Mouse (Mus musculus): ENCODE results near the gene Tanc2. TPM values are rescaled to one million over a fixed set of nuclear protein-coding genes. Genes with fewer than 3 reads are reported as not detected.

Gene Tanc2
- total RNA-seq, 2 experiments from 2014 or later = 17.2 to 18.2 TPM

GRCm38 (mm10) chr11:105835209-105835608, 245.4 kb downstream of the Tanc2 start:
- no peak for DNase-seq

DNA sequence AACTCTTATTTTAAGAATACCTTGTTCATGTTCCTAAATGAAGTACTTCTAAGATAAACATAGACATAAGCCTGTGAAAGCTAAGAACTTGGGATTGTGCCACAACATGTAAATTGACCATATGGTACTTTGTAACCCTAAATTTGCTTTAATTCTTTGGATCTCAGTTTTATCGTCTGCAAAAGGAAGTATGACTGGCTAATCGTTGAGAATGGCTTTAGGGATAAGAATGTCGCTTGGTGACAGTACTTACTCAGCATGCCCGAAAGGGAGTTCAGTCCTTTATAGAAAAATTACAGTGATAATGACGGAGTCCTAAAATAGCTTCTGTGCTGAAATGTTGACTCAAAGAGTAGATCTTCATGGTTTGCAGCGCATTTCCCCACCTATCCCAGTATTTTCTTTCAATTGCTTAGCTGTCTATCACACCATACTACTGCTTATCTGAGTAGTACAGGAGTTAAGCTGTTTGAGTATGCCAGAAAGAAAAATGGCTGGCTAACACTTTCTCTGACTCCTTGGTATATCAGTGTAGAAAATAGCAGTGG, 246.6 kb downstream of the Tanc2 start:
- DNase-seq = no peak

- no peak for DNase-seq
Observed at GRCm38 (mm10) chr11:105837962-105838361, 248.2 kb downstream of the Tanc2 start.

DNA sequence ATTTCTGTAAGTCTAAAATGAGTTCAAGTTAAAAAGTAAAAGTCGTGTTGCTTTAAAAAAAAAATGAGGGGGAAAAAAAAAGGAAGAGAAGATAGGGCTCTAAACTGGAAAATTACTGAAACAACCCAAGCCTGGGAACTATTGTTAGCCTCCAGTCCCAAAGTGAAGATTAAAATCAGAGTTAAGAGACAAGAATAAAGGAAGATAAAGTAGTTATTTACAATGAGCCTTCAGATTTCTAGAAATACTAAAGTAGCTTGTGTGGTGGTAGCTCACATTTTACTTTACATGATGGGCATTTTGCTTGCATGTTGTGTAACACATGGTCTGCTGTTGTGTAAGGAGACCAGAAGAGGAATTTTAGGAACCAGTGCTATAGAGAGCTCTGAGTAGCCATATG, 256.1 kb downstream of the Tanc2 start:
- DNase-seq = no peak

- DNase-seq = no peak
Observed at GRCm38 (mm10) chr11:105855504-105855903, 265.7 kb downstream of the Tanc2 start.

- peak in 1 of 2 experiments; percentile 9 for DNase-seq
Observed at GRCm38 (mm10) chr11:105858063-105858462, 268.3 kb downstream of the Tanc2 start.

- no peak for DNase-seq
Observed at GRCm38 (mm10) chr11:105885558-105885957, 295.8 kb downstream of the Tanc2 start.

DNA sequence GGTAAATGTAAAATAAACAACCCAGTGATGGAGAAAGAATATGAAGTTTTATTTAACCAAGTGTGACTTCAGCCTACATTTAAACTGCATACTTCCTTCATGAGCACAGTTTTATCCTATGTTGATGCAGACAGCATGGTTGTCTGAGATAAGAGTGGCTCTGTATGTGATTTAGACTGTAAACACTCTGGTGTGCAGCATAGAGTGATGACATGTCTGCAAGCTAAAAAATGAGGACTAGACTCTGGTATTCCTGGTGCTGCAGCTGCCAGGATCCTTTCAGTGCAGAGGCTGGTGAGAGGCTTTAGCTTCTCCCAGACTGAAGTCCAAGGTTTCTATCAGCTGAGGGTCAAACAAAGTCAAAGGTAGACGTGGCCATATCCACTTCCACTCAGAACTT, 297.5 kb downstream of the Tanc2 start:
- DNase-seq = no peak

DNA sequence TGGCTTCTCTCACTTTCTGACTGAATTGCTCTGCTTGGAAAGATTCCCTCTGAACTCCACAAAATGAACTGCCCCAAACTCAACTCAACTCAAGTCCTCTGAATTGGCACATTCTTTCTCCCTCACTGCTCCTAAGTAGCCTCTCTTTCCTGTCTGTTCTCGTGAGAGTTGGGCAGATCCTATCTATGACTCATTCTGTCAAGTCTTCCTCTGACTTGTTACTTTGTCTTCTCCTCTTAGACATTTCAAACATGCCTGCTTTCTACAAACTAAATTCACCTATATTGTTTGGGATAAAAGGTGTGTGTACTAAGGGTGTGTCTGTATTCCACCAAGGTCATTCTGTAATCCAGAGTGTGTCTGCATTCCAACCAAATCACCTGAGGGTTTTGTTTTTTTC, 309.4 kb downstream of the Tanc2 start:
- no peak for DNase-seq

DNA sequence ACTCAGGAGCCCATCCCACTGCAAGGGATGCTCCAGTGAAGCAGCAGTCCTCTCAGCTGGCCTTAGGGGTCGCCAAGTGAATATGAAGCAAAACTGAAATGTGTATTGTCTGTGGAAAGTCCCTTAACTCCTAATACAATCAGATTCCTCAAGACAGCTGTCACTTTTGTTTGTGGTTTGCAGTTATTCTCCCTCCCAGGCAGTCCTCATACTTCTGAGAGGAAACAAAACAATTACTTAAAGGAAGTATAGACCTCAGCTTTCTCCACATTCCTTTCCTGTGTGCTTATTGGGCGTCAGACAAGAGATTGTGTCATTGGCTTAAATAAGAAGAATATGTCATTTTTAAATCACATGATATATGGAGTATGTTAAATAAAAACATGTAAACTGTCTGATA, 311.7 kb downstream of the Tanc2 start:
- DNase-seq = no peak

GRCm38 (mm10) chr11:105902956-105903355, 313.2 kb downstream of the Tanc2 start:
- no peak for DNase-seq

DNA sequence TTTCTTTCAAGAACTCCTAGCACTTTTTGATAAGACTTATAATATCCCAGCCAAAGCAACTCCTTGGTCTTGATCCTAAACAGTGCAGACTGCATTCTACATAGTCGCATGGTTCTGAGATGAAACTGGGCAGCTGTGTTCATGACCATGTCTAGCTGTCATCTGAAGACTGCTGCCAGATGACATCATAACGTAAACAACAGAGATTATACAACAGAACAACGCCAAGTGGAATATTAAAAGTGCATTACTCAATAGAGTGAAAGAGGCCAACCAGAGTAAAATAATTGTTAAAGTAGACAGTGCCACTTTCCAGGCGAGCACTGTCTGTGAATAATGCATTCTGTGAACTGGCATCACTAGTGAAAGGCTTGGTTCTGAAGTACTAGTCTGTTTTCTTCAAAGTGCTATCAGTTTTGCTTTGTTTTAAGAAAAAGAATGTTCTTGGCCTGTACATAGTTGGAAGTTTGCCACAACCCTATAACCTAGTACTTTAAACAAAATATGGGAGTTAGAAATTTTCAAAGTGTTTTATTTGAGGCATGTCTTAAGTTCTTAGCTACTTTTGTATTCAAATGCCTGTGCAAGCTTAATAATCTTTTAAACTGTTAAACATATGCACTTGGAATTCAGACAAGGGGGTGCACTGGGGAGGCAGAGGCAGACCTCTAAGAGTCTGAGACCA, 315.9 kb downstream of the Tanc2 start:
- DNase-seq = no peak

- DNase-seq = no peak
Observed at GRCm38 (mm10) chr11:105907381-105907780, 317.6 kb downstream of the Tanc2 start.

- no peak for DNase-seq
Observed at GRCm38 (mm10) chr11:105908926-105909325, 319.1 kb downstream of the Tanc2 start.

DNA sequence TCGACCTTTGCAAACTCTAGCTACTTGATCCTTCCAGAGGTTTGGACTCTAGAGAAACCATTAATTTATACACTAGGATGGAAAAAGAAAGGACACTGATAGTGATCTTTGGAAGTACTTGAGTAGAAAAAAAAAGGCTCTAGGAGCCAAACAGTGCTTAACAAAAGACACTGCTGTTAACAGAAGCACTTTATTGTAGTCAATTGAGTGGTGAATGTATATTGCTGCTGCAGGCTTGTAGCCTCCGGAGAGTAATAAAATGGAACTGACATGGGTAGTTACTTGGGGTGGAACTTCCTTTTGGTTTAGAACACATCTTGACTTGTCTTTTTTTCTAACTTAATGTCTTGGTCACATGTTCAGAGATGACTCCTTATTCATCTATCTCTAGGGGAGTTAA, 319.8 kb downstream of the Tanc2 start:
- DNase-seq = no peak

DNA sequence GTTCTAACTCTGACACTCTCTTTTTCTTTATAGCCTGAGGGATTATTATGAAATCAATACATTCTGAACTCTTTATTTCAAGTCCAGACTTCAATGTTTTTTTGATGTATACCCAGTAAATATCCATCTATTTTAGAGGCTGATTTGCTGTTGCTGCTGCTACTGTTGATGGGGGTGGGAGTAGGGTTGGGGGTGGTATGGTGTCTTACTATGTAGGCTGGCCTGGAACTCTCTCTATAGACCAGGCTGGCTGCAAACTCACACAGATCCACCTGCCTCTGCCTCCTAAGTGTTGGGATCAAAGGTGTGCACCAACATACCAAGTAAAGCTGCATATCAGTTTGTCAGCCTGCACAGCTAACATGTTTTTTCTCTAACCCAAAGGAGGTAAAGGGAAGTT, 321.4 kb downstream of the Tanc2 start:
- no peak for DNase-seq

DNA sequence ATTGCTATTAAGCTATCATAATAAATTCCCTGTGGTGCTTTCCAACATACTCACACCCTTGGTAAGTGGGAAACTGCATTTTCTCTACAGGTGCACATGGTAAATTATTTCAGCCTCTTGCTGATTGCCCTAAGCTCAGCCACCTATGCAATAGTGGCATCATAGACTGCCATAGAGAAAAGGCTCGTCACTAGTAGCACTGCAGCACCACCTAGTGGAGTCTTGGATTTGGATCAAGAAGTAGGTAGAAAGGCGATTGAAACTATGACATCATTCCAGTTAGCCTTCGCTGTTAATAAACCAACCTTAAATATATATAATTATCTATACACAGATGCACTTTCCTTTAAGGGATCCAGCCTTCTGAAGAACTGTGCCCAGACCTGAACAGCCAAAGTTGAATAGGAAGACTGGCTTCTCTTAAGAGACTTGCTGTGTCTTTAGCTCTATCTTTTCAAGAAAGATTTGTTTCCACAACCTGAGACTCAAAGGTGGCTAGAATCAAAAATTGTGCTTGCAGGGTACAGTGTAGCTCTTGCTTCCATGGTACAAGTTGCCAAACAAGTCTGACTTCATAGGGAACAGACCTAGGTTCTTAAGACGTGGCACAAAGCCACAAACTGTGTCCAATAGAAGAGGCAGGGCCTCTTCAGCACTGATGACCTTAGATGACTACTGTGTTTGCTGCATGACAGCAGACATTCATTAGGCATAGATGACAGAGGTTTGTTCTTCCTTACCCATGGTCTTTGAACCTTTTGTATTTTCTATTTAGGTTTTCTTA, 322.0 kb downstream of the Tanc2 start:
- peak; percentile 75 to 83 for DNase-seq

DNA sequence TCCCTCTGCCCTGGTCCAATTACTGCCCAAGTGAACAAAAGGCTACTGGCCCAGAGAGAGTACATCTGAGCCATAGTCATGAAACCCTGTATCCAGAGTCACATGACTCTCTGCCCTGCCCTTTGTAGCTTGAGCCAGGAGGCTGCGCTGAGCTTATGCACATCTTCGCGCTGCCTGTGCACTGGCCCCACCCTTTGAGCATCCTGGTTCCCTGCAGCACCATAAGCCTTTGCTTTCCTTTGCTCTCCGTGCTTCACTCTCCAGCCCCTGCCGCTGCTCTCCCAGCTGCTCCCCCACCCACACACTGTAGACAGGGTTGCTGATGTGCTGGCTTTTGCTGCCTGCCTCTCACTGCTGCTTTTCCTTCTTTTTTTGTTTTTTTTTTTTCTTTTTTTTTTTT, 323.8 kb downstream of the Tanc2 start:
- DNase-seq = no peak

DNA sequence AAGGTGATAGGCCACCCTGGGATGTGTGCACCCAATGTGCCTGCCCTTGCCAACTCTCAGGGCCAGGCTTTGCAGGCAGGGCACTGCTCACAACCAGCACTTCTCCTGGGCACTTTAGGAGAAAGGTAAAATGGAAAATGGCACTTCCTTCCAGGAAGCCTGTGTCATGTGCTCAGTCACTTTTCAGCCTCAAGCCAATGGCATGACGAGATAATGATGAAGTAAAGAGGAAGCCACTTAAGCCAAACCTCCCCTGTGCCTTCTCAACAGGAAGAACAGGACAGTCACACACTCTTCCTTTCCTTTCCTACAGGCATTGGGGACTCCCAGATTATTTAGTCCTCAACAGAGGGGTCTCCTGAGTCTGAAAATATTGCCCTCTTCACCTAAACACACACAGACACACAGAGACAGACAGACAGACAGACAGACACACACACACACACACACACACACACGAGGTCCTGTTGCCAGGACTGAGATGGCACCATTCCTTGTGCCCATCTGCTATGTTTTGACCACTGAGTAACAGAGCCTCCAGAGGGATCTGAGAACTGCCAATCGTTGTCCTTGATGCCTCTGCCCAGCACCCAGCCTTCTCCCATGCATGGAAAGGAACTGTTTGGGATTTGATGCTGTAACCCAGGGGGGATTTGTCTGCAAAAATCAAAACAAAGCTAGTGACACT, 330.5 kb downstream of the Tanc2 start:
- DNase-seq = no peak

DNA sequence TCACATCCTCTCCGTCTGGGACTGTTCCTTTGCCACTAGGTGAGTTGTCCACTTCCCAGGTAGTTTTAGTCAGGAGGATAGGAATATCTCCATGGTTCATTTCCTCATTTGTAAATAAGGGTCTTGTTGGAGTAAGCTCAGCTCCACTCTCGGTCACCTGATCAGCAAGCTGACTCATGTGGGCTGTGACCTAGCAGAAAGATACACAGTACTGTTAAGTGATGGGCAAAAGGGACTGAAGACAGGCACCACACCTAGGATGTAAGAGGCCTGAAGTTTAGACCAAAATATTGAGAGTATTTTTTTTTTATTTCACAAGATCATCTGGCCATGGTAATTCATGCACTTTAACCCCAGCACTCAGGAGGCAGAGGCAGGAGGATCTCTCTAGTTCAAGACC, 331.1 kb downstream of the Tanc2 start:
- no peak for DNase-seq

- no peak for DNase-seq
Observed at GRCm38 (mm10) chr11:105921275-105921674, 331.5 kb downstream of the Tanc2 start.

DNA sequence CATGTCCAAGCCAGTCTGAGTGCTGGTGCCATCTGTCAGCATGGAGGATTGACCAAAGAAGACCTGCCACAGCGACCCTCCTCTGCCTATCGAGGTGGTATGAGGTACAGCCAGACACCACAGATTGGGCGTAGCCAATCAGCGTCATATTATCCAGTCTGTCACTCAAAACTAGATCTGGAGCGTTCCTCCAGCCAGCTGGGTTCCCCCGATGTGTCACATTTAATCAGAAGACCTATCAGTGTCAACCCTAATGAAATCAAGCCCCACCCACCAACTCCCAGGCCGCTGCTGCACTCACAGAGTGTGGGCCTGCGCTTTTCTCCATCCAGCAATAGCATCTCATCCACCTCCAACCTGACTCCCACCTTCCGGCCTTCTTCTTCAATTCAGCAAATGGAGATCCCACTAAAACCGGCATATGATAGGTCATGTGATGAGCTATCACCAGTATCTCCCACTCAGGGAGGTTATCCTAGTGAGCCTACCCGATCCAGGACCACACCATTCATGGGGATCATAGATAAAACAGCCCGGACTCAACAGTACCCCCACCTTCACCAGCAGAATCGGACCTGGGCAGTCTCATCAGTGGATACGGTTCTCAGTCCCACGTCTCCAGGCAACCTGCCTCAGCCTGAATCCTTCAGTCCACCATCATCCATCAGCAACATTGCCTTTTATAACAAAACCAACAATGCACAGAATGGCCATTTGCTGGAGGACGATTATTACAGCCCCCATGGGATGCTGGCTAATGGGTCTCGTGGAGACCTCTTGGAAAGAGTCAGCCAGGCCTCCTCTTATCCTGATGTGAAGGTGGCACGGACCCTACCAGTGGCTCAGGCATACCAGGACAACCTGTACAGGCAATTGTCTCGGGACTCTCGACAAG, 333.2 kb downstream of the Tanc2 start:
- no peak for DNase-seq

Data from adrenal gland, postnatal 36 days (tissue).